Mouse (Mus musculus) monocyte, adult 5-6 weeks (primary cell): ENCODE measurements at regions not wholly inside any gene's neighbourhood (a gene's known extent, or its start where the extent isn't known, plus 50 kb on each side); places are given as distances from the start of the nearest gene placed in this dataset.

Source experiments
- ATAC-seq: fragments of 153-309, 156-312 bp; replicated peaks from 2 replicates; pipeline ENCODE4 v1.8.0; 2017; ENCODE audit warnings: mild to moderate bottlenecking; ENCODE audit not compliant: low TSS enrichment, insufficient number of reproducible peaks, severe bottlenecking, poor library complexity, low FRiP score

GRCm38 (mm10) chr7:83063559-83063958 lies 196.4 kb downstream of the Mex3b start:
- no peak for ATAC-seq

GRCm38 (mm10) chr7:83065341-83065740 lies 198.2 kb downstream of the Mex3b start:
- ATAC-seq = no peak

- ATAC-seq = no peak
Observed at GRCm38 (mm10) chr7:83074399-83074970, 207.4 kb downstream of the Mex3b start.

- ATAC-seq = no peak
Observed at GRCm38 (mm10) chr7:83075159-83075952, 208.2 kb downstream of the Mex3b start.

GRCm38 (mm10) chr7:83077035-83077918 lies 210.1 kb downstream of the Mex3b start:
- no peak for ATAC-seq

- no peak for ATAC-seq
Observed at GRCm38 (mm10) chr7:83077919-83078265, 210.8 kb downstream of the Mex3b start.

GRCm38 (mm10) chr7:83078695-83079094 lies 211.6 kb downstream of the Mex3b start:
- ATAC-seq = no peak

- no peak for ATAC-seq
Observed at GRCm38 (mm10) chr7:83079842-83080241, 212.7 kb downstream of the Mex3b start.

GRCm38 (mm10) chr7:83084496-83085082 lies 217.5 kb downstream of the Mex3b start:
- ATAC-seq = no peak

GRCm38 (mm10) chr7:83085547-83086158 lies 218.5 kb downstream of the Mex3b start:
- ATAC-seq = no peak

GRCm38 (mm10) chr7:83087408-83087807 lies 220.3 kb downstream of the Mex3b start:
- ATAC-seq = no peak

GRCm38 (mm10) chr7:83088125-83088524 lies 221.0 kb downstream of the Mex3b start:
- no peak for ATAC-seq

GRCm38 (mm10) chr7:83089330-83089982 lies 222.3 kb downstream of the Mex3b start:
- ATAC-seq = no peak

GRCm38 (mm10) chr7:83093923-83094355 lies 226.8 kb downstream of the Mex3b start:
- no peak; the same call in 1 of the 2 replicates for ATAC-seq

GRCm38 (mm10) chr7:83094899-83095298 lies 227.8 kb downstream of the Mex3b start:
- ATAC-seq = no peak

- ATAC-seq = no peak
Observed at GRCm38 (mm10) chr7:83095593-83095992, 228.5 kb downstream of the Mex3b start.

GRCm38 (mm10) chr7:83104426-83104825 lies 237.3 kb downstream of the Mex3b start:
- ATAC-seq = no peak

GRCm38 (mm10) chr7:83105672-83106071 lies 238.5 kb downstream of the Mex3b start:
- ATAC-seq = no peak
